Mouse (Mus musculus): ENCODE measurements at regions not wholly inside any gene's neighbourhood (a gene's known extent, or its start where the extent isn't known, plus 50 kb on each side); places are given as distances from the start of the nearest gene placed in this dataset.
A peak's percentile ranks its signal among the peaks of the same experiment; 100 is the strongest.

GRCm38 (mm10) chr12:20230893-20231235 lies 276.6 kb downstream of the Gm21863 start:
- H3K4me1 ChIP-seq (ENCODE audit: control insufficient read depth, insufficient read depth, low read length), result no peaks in the 10 kb centered on the region
- H3K9ac ChIP-seq (replicated peaks; ENCODE audit: low read depth, low read length), result no peak overlapping the region
- peaks cover 77% of the 10 kb centered on the region for H3K9me3 ChIP-seq (ENCODE audit: control insufficient read depth, low read depth, low read length)
- H3K4me3 ChIP-seq (ENCODE audit: low read depth, low read length), result no peak overlapping the region
- H3K27me3 ChIP-seq (ENCODE audit: control insufficient read depth, insufficient read depth, low read length), result no peaks in the 10 kb centered on the region
- no peak overlapping the region for H3K27ac ChIP-seq (ENCODE audit: low read length)
- ATAC-seq (ENCODE audit: insufficient number of reproducible peaks, insufficient read depth, low FRiP score, low read depth), result no peak
- H3K36me3 ChIP-seq (ENCODE audit: control insufficient read depth, insufficient read depth, low read length), result no peaks in the 10 kb centered on the region
- no peak overlapping the region for H3K4me2 ChIP-seq (replicated peaks; ENCODE audit: low read depth, low read length)
- 69% methylated on average over 8 of the region's 8 CpGs for WGBS

- ATAC-seq (ENCODE audit: insufficient number of reproducible peaks, insufficient read depth, low FRiP score, low read depth), result peak; percentile 7; the same call in 1 of the 2 replicates
- peaks cover 76% of the 10 kb centered on the region for H3K9me3 ChIP-seq (ENCODE audit: control insufficient read depth, low read depth, low read length)
- H3K36me3 ChIP-seq (ENCODE audit: control insufficient read depth, insufficient read depth, low read length), result no peaks in the 10 kb centered on the region
- WGBS, result 70% methylated on average over 12 of the region's 12 CpGs
- H3K27me3 ChIP-seq (ENCODE audit: control insufficient read depth, insufficient read depth, low read length), result no peaks in the 10 kb centered on the region
- H3K4me1 ChIP-seq (ENCODE audit: control insufficient read depth, insufficient read depth, low read length), result no peaks in the 10 kb centered on the region
- no peak overlapping the region for H3K4me2 ChIP-seq (replicated peaks; ENCODE audit: low read depth, low read length)
- H3K4me3 ChIP-seq (ENCODE audit: low read depth, low read length), result no peak overlapping the region
- no peak overlapping the region for H3K27ac ChIP-seq (ENCODE audit: low read length)
- H3K9ac ChIP-seq (replicated peaks; ENCODE audit: low read depth, low read length), result no peak overlapping the region
Observed at GRCm38 (mm10) chr12:20231528-20231927, 277.2 kb downstream of the Gm21863 start.

- Histone ChIP-seq H3K27me3 (ENCODE audit: control insufficient read depth, insufficient read depth, low read length) (no peaks in the 10 kb centered on the region), H3K9ac (replicated peaks; ENCODE audit: low read depth, low read length) (no peak overlapping the region), H3K36me3 (ENCODE audit: control insufficient read depth, insufficient read depth, low read length) (no peaks in the 10 kb centered on the region), H3K27ac (ENCODE audit: low read length) (no peak overlapping the region), H3K4me1 (ENCODE audit: control insufficient read depth, insufficient read depth, low read length) (no peaks in the 10 kb centered on the region), H3K9me3 (ENCODE audit: control insufficient read depth, low read depth, low read length) (peaks cover 71% of the 10 kb centered on the region), H3K4me2 (replicated peaks; ENCODE audit: low read depth, low read length) (no peak overlapping the region), H3K4me3 (ENCODE audit: low read depth, low read length) (no peak overlapping the region)
- ATAC-seq (ENCODE audit: insufficient number of reproducible peaks, insufficient read depth, low FRiP score, low read depth), result no peak; the same call in 1 of the 2 replicates
- 70% methylated on average over 14 of the region's 14 CpGs for WGBS
Observed at GRCm38 (mm10) chr12:20231986-20232541, 277.8 kb downstream of the Gm21863 start.

- 69% methylated on average over 32 of the region's 32 CpGs for WGBS
Observed at GRCm38 (mm10) chr12:20232746-20233453, 278.6 kb downstream of the Gm21863 start.

GRCm38 (mm10) chr12:20233454-20233831 lies 279.1 kb downstream of the Gm21863 start:
- Histone ChIP-seq H3K27me3 (ENCODE audit: control insufficient read depth, insufficient read depth, low read length) (no peaks in the 10 kb centered on the region), H3K4me2 (replicated peaks; ENCODE audit: low read depth, low read length) (no peak overlapping the region), H3K36me3 (ENCODE audit: control insufficient read depth, insufficient read depth, low read length) (no peaks in the 10 kb centered on the region), H3K4me3 (ENCODE audit: low read depth, low read length) (no peak overlapping the region), H3K9ac (replicated peaks; ENCODE audit: low read depth, low read length) (no peak overlapping the region), H3K27ac (ENCODE audit: low read length) (no peak overlapping the region), H3K4me1 (ENCODE audit: control insufficient read depth, insufficient read depth, low read length) (no peaks in the 10 kb centered on the region), H3K9me3 (ENCODE audit: control insufficient read depth, low read depth, low read length) (peaks cover 57% of the 10 kb centered on the region)
- WGBS, result 73% methylated on average over 17 of the region's 17 CpGs
- ATAC-seq (ENCODE audit: insufficient number of reproducible peaks, insufficient read depth, low FRiP score, low read depth), result peak; percentile 21

More at GRCm38 (mm10) chr12:20232746-20233453, 278.6 kb downstream of the Gm21863 start:
- no peak overlapping the region for H3K4me2 ChIP-seq (replicated peaks; ENCODE audit: low read depth, low read length)
- H3K27ac ChIP-seq (ENCODE audit: low read length), result no peak overlapping the region
- H3K27me3 ChIP-seq (ENCODE audit: control insufficient read depth, insufficient read depth, low read length), result no peaks in the 10 kb centered on the region
- H3K36me3 ChIP-seq (ENCODE audit: control insufficient read depth, insufficient read depth, low read length), result no peaks in the 10 kb centered on the region
- peak; percentile 72 for ATAC-seq (ENCODE audit: insufficient number of reproducible peaks, insufficient read depth, low FRiP score, low read depth)
- peaks cover 62% of the 10 kb centered on the region for H3K9me3 ChIP-seq (ENCODE audit: control insufficient read depth, low read depth, low read length)
- no peaks in the 10 kb centered on the region for H3K4me1 ChIP-seq (ENCODE audit: control insufficient read depth, insufficient read depth, low read length)
- H3K4me3 ChIP-seq (ENCODE audit: low read depth, low read length), result no peak overlapping the region
- no peak overlapping the region for H3K9ac ChIP-seq (replicated peaks; ENCODE audit: low read depth, low read length)

- H3K4me1 ChIP-seq (ENCODE audit: control insufficient read depth, insufficient read depth, low read length), result no peaks in the 10 kb centered on the region
- 75% methylated on average over 25 of the region's 25 CpGs for WGBS
- no peak overlapping the region for H3K4me3 ChIP-seq (ENCODE audit: low read depth, low read length)
- H3K4me2 ChIP-seq (replicated peaks; ENCODE audit: low read depth, low read length), result no peak overlapping the region
- no peaks in the 10 kb centered on the region for H3K27me3 ChIP-seq (ENCODE audit: control insufficient read depth, insufficient read depth, low read length)
- H3K9ac ChIP-seq (replicated peaks; ENCODE audit: low read depth, low read length), result no peak overlapping the region
- peak; percentile 47 for ATAC-seq (ENCODE audit: insufficient number of reproducible peaks, insufficient read depth, low FRiP score, low read depth)
- no peak overlapping the region for H3K27ac ChIP-seq (ENCODE audit: low read length)
- peaks cover 52% of the 10 kb centered on the region for H3K9me3 ChIP-seq (ENCODE audit: control insufficient read depth, low read depth, low read length)
- H3K36me3 ChIP-seq (ENCODE audit: control insufficient read depth, insufficient read depth, low read length), result no peaks in the 10 kb centered on the region
Observed at GRCm38 (mm10) chr12:20233871-20234307, 279.6 kb downstream of the Gm21863 start.
